Mouse (Mus musculus) ES-Bruce4 (cell line): ENCODE data around the gene Vps8.

Experiments used
- CTCF ChIP-seq: IDR thresholded peaks from one replicate; pipeline ENCODE4 v1.8.1; 2011; ENCODE audit warnings: low read depth, low read length
- POLR2A ChIP-seq: IDR thresholded peaks from one replicate; pipeline ENCODE4 v1.8.1; 2011; ENCODE audit warnings: low read length; ENCODE audit not compliant: insufficient read depth

GRCm38 (mm10) chr16:21655291-21655690 is 232.4 kb downstream of the Vps8 start:
- TF ChIP-seq CTCF (no peak), POLR2A (no peak)
